Mouse (Mus musculus) 3134 (cell line): ENCODE measurements around the gene Etl4.

Experiments used
- DNase-seq: peaks from one replicate; pipeline ENCODE4 v3.0.0-alpha.2; 2011; ENCODE audit warnings: low spot score; ENCODE audit not compliant: insufficient read length; ENCODE audit errors: extremely low read depth

Gene Etl4

GRCm38 (mm10) chr2:20549065-20549464 is 639.5 kb downstream of the Etl4 start:
- no peak for DNase-seq

- no peak for DNase-seq
Measured at GRCm38 (mm10) chr2:20549996-20550395, 640.4 kb downstream of the Etl4 start.

GRCm38 (mm10) chr2:20555706-20556105 is 646.1 kb downstream of the Etl4 start:
- no peak for DNase-seq

GRCm38 (mm10) chr2:20559083-20559482 is 649.5 kb downstream of the Etl4 start:
- DNase-seq = no peak

GRCm38 (mm10) chr2:20559723-20560122 is 650.1 kb downstream of the Etl4 start:
- no peak for DNase-seq

- DNase-seq = no peak
Measured at GRCm38 (mm10) chr2:20560581-20560980, 651.0 kb downstream of the Etl4 start.

GRCm38 (mm10) chr2:20563036-20563435 is 653.5 kb downstream of the Etl4 start:
- DNase-seq = no peak

GRCm38 (mm10) chr2:20568456-20568855 is 658.9 kb downstream of the Etl4 start:
- DNase-seq = no peak

GRCm38 (mm10) chr2:20571940-20572339 is 662.4 kb downstream of the Etl4 start:
- DNase-seq = no peak

GRCm38 (mm10) chr2:20580331-20580730 is 670.8 kb downstream of the Etl4 start:
- no peak for DNase-seq

- no peak for DNase-seq
Measured at GRCm38 (mm10) chr2:20583032-20583431, 673.5 kb downstream of the Etl4 start.

GRCm38 (mm10) chr2:20583562-20584153 is 674.1 kb downstream of the Etl4 start:
- DNase-seq = no peak

- DNase-seq = no peak
Measured at GRCm38 (mm10) chr2:20587913-20588312, 678.3 kb downstream of the Etl4 start.

- no peak for DNase-seq
Measured at GRCm38 (mm10) chr2:20588631-20589030, 679.1 kb downstream of the Etl4 start.

- no peak for DNase-seq
Measured at GRCm38 (mm10) chr2:20594129-20594528, 684.5 kb downstream of the Etl4 start.

- DNase-seq = no peak
Measured at GRCm38 (mm10) chr2:20595000-20595399, 685.4 kb downstream of the Etl4 start.

- no peak for DNase-seq
Measured at GRCm38 (mm10) chr2:20596558-20596957, 687.0 kb downstream of the Etl4 start.

GRCm38 (mm10) chr2:20597193-20597592 is 687.6 kb downstream of the Etl4 start:
- no peak for DNase-seq

GRCm38 (mm10) chr2:20602656-20603055 is 693.1 kb downstream of the Etl4 start:
- DNase-seq = no peak

GRCm38 (mm10) chr2:20603536-20603935 is 694.0 kb downstream of the Etl4 start:
- no peak for DNase-seq

- DNase-seq = no peak
Measured at GRCm38 (mm10) chr2:20603991-20604390, 694.4 kb downstream of the Etl4 start.

- DNase-seq = no peak
Measured at GRCm38 (mm10) chr2:20609203-20609602, 699.6 kb downstream of the Etl4 start.

GRCm38 (mm10) chr2:20615948-20616347 is 706.4 kb downstream of the Etl4 start:
- no peak for DNase-seq
